Mouse (Mus musculus): ENCODE measurements around the gene A930004D18Rik.

A930004D18Rik gene

DNA sequence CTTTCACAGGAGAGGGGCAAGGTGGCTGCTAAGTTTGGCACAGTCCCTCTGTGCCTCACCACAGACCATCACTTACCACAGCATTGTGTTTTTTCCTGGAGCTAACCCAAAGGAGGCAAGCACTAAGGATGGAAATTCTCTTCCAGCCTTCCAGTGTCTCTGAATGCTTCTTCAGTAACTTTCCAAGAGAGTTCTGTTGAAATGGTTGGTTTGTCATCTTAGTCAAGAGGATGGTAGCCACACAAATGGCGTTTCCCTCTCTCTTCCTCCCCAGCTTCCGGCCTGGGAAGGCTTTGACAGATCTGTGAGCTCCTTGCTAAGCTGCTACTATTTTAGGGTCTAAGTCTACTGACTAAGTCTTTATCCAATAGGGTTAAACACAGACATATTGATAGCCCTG, at the start of gene A930004D18Rik:
Gene A930004D18Rik (minus strand): TSS at position 247 of the 400 bp plus-strand sequence.
- no peak for DNase-seq (ENCODE audit: low spot score)

- DNase-seq (ENCODE audit: low spot score): no peak
Observed at GRCm38 (mm10) chr2:18080182-18080860, 42.8 kb upstream of the A930004D18Rik start.

DNA sequence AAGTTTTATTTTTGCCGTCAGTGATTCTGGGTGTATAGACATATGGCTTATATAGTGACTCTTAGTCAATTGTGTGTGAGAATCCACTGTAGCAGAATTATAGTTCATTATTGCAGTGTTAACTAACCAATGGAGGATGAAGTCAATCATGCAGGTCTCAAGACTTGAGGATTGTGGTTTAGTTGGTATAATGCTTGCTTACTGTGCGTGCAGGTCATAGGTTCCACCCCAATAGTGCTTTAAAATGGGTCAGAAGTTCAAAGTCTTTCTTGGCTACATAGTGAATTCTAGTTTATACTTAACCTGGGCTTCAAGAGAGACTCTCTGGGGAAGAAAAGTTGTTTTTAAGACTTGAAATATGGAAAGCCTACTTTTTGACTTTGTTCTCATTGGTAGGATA, 34.4 kb upstream of the A930004D18Rik start:
- DNase-seq (ENCODE audit: low spot score): no peak

DNA sequence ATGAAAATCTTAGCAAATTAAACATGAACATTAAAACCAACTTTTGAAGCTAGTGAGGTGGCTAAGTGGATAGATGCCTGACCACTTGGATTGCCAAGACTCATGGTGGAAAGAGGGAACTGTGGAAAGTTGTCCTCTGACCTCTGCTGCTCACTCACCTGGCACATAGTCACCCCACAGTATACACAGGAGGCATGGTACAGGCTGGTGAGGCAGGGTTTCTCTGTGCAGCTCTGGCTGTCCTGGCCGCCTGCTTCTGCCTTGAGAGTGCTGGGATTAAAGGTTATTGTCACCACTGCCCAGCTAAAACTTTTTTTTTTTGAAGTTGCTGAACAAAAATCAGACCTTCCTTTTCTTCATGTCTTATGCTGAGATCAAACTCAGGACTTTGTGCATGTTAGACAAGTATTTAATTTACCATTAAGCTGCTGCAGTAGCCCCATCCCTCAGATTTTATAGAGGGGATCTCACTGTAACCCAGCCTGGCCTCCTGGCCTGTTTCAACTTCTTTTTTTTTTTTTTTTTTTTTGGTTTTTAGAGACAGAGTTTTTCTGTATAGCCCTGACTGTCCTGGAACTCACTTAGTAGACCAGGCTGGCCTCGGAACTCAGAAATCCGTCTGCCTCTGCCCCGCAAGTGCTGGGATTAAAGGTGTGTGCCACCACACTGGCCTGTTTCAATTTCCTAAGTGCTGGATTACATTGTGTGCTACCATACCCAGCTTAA, 30.7 kb upstream of the A930004D18Rik start:
- no peak for DNase-seq (ENCODE audit: low spot score)

GRCm38 (mm10) chr2:18066436-18066835, 28.9 kb upstream of the A930004D18Rik start:
- DNase-seq (ENCODE audit: low spot score): no peak

GRCm38 (mm10) chr2:18065708-18066030, 28.1 kb upstream of the A930004D18Rik start:
- DNase-seq (ENCODE audit: low spot score): no peak

- DNase-seq (ENCODE audit: low spot score): peak; percentile 82
Observed at GRCm38 (mm10) chr2:18064941-18065707, 27.6 kb upstream of the A930004D18Rik start.

DNA sequence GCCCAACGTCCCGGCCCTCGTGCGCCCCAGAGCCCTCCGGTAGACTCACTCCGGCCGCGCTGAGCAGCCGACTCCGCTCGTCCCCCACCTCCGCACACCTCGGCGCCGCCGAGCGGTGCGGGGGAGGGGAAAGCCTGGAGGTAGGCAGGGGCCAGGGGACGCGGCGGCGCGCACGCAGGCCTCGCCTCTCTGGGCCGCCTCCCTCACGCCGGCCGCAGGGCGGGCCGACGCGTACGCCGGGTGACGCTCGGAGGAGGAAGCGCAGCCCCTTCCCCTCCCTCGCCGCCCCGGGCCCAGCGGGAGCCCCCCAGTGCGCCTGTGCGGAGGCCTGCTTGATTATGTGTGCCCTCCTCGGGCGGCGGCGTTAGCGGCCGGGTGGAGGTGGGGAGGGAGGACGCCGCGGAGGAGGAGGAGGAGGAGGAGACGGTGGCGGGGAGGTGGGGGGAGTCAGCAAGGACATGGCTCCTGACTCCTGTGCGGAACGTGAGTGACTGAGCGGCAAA, 26.9 kb upstream of the A930004D18Rik start:
- peak; percentile 93 for DNase-seq (ENCODE audit: low spot score)

DNA sequence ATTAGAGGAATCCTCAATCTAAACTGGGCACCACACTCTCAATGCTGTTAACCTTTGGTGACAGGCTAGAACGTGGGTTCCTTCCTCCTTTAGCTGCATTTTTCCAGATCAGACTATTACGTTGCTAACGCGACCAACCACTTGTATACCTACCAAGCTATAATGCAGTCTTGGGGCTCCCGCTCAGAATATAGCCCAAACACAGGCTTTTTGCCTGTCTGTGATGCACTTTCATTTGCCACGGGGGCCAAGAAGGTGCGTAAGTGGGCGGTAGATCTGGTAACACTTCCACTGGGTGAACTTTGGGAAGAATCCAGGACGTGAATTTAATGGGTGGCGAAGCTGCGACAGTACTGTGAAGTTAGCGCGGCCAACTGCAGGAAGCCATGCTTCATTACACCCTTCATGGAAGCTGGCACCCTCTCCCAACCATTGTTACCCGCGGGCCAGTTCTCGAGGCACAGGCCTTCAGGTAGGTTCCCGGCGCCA, 26.3 kb upstream of the A930004D18Rik start:
- DNase-seq (ENCODE audit: low spot score): no peak

- DNase-seq (ENCODE audit: low spot score): no peak
Observed at GRCm38 (mm10) chr2:18060396-18060795, 22.9 kb upstream of the A930004D18Rik start.

GRCm38 (mm10) chr2:18059891-18060290, 22.4 kb upstream of the A930004D18Rik start:
- DNase-seq (ENCODE audit: low spot score): no peak

DNA sequence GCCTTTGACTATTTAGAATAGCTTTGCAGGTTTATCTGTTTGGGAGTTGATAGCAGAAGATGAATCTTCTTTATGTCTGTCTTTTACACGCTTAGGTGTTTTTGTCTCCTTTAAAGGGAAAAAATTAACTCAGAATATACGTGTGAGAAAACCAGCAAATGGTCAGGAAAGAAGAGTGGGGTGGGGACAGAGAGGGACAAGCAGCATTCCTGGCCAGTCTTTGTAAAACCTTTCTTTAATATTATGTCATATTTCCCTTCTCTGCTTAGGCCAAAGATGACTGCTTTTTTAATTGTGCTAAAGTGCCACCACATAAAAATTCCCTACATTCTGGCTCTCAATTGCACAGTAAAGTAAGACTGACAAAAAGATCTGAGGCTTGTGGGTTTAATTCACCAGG, 21.5 kb upstream of the A930004D18Rik start:
- no peak for DNase-seq (ENCODE audit: low spot score)

DNA sequence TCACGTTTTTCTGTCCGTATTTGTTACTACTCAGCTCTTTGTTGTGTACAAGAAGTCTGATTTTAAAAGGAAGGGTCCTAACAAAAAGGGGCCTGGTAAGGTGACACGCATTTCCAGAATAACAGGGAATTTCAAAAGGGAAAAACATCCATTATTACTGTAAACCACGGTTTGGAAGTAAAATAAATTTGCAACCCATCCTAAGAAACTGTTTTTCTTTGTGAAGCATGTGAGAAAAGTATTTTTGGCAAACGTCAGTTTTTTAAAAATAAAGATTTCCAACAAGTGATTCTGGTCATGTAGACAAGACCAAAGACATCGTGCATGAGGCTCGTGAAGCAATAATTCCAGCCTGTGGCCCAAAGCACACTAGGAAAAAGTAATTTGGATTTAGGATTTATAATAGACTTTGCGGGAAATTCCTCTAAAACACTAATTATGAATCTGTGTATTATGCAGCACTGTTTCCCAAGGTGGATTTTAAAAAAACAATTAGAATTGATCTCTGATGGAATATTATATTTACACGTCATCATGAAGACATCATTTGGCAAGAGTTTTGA, 20.7 kb upstream of the A930004D18Rik start:
- DNase-seq (ENCODE audit: low spot score): no peak

DNA sequence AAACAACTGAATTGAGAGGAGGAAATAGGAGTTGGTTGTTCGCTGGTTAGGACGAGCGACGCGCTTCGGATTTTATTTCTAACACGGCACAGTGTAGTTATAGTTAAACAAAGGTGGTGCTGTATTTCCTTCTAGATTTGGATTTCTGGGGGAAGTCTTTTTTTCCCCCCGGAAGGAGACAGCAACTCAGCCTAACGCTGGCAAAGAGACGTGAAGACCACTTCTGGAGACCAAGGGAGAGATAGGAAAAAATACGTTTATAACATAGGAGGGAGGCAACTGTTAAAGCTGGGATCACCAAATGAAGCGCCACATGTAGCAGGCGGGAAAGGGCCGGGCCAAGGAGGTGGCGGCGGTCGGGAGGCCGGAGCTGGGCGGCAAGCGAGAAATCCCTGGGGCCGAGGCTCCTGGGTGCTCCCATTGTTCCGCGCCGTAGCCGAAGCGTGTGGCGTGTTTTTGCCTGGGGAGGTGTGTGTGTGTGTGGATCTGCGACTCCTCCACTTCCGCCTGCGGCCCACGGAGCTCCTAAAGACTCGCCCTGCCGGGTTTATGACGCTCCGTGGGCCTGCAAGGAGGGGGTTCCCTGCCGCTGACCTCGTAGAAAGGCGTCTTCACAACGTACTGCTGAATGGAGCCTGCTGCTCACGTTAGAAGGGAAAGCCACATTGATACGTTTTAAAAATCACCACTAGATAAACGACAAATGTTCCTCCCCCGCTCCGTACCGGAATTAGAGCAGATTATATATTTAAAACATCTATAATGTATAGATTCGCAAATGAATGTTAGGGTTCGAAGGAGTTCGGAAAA, 20.0 kb upstream of the A930004D18Rik start:
- peak; percentile 69 for DNase-seq (ENCODE audit: low spot score)

DNA sequence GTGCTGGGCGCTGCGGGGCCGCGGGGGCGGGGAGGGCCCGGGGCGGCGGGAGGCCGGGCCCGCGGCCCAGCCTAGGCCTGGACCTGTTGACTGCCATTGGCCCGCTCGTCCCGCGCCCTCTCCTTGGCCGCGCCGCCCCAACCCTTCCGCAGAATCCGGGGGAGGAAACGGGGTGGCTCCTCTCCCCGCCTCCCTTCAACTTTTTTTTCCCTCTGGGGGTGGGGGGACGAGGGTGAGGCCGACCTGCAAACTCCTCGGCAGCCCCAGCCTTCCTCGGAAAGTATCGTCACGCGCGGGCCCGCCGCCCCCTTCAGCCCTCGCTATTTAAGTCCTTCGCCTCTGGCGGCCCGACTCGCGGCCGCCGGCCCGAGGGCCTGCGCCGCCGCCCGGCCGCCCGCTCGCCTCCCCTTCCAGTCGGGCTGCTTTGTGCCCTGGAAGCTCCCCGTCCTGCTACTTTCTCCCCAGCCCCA, 19.3 kb upstream of the A930004D18Rik start:
- DNase-seq (ENCODE audit: low spot score): peak; percentile 98

DNA sequence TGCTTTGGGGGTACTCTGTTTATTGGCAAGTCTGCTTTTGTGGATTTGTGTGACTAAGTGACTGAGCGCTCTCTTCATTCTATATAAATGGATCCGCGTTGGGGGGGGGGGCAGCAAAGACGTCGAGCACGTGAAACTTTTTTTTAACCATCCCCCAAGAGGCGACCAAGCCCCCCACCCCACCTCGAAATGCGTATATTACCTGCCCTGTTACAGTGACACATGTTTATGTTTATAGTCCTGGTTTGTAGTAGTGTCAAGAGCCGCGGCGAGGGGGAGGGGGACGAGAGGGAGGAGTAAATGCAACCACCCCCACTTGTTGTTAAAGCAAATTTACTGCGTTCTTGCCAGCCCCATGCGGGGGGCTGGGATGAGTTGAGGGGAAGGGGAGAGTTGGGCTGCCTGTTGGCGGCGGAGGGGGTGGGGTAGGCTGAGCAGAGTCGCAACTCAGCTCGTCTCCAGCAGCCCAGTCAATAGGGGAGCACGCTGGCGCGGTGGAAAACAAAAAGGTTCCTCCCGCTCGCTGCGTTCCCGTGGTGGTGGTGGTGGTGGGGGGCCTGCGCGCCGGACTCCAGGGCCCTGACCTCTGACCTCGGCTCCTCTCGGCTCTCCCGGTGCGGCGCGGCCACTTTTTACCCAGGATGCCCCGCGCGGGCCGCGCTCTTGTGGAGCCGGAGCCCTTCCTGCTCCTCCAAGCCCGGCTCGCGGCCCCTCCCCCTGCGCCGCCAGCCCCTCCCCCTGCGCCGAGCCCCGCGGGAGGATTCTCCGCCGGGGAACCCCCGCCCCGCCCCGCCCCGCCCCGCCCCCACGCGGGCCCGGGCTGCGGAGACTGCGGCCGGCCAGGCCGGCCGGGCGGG, 18.6 kb upstream of the A930004D18Rik start:
- no peak for DNase-seq (ENCODE audit: low spot score)

DNA sequence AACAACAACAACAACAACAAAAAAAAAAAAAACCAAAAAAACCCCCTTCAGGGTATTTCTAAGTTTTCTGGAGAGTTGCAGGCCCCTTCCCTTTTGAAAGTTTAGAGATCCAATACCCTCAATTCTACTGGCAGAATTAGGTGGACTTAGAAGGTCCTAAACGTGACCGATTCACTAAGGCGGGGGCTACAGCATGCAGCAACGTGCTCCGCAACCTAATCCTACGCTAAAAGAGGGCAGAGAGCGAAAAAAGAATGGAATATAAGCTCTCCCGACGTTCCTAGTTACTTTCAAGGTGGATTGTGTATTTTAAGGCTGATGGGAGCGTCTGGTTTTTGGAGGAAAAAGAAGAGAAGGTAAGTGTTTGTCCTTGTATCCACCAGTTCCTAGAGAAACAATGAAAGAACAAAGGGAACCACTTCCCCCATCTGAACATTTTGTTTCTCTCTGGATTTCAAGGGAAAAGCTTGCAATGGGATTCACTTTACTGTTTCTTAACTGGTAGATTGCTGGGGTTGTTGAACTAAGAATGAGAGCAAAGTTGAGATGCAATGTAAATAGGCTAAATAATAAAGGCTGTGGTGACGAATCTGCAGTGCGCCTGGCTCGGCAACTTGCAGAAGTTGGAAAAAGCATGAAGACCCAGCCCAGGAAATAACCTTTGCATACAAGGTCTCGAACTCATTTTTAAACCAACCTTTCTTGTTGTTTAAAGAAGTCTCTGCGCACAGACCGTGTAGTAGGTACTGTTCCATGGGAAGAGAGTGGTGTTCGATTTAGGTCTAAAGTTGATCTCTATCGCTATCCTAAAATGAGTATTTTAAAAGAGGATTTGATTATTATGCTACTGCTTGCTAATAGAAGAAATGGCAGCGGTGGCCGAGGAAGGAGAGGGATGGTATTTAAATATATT, 17.7 kb upstream of the A930004D18Rik start, which contains the start of gene Mllt10:
Gene Mllt10 (plus strand): TSS at position 222 of the 913 bp plus-strand sequence.
- no peak for DNase-seq (ENCODE audit: low spot score)

GRCm38 (mm10) chr2:18053951-18054530, 16.5 kb upstream of the A930004D18Rik start:
- DNase-seq (ENCODE audit: low spot score): peak; percentile 41

Data from ovary, postnatal 36 days (tissue).